Mouse (Mus musculus) CD4-positive naive resting alpha-beta T cell, adult 76 days (primary cell): ENCODE measurements around the gene 1700023F06Rik. TPM values are rescaled to one million over a fixed set of nuclear protein-coding genes. Genes with fewer than 3 reads are reported as not detected.

Experiments
- total RNA-seq: library from RNA; stranded (reverse); gene quantifications from one replicate; pipeline ENCODE4 v1.2.4, GENCODE M21; 2023

Gene 1700023F06Rik
- total RNA-seq = not detected

GRCm38 (mm10) chr11:103208458-103208857, at the start of gene 1700023F06Rik:
Gene 1700023F06Rik, minus strand, starts transcription at chr11:103208558.

DNA sequence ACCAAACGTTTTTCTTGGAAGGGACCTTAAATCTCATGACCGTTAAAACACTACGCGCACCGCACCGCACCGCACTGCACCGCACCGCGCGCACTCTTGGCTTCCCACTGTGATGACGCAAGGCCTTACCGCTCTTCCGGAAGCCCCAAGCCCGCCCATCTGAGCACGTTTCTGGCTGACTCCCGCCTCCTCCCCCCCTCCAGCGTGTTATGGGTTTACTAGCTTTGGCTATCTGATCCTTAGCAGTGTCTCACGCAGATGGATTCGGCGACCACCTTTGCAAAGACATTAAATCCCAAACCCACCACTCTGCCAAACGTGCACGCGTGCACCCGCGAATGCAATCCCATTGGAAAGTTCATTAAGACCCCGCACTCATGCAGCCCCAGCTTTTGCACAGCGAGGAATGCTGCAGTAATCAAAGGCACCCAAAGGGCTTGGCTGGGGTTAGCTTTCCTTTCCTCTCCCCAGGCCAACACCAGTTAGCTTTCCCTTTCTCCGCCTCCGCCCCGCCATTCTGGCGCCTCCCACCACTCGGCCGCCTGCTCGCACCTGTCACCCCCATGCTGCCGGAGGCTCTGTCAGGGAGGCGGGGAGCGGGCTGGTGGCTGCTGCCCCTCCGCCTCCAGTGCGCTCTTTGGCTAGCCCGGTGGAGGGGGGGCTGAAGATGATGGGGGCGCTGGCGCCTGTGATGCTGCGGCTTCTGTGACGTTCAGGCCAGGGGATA, 9.6 kb upstream of the 1700023F06Rik start, which contains the start of gene Spata32:
Gene Spata32, minus strand, starts transcription at position 643 of the 727 bp plus-strand sequence.

DNA sequence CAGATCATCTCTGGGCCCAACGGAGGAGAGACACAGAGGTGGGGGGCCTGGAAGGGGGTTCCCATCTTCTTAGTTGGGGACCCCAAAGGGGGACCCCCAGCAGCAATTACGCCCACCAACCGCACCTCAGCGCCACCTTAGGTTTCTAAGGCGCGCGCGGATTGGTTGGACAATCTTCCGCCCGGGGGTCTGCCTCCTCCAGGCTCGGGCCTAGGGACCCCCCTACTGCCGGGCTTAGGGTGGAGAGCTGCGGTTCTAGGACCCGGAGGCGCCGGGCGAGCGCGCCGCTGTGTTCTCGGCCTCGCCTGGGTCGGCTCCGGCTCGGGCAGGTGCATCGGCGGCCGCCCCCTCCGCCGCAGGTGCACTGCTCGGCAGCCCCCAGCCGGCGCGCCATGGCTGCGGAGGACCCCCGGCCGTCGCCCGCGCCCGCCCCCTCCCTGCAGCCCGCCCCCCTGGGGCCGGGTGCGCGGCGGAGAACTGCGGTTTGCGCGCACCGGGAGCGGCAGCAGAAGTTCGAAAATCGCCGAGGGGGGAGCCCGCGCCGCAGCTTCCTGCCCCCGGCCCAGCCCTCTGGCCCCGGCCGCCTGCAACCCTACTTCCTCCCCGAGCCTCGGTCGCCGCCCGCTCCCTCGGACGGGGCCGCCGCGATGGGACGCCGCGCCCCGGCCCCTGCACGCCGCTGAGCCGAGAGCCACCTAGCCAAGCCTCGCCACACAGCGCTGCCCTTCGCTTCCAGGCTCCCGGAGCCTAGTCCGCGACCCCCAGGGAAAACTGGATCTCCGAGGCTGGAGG, 37.7 kb downstream of the 1700023F06Rik start, which contains the start of gene Fmnl1:
Gene Fmnl1, plus strand, starts transcription at position 614 of the 792 bp plus-strand sequence.

Other genes starting within 250 kb of the 1700023F06Rik start
- gene Nmt1, start 180.4 kb downstream of the 1700023F06Rik start, total RNA-seq = 58.4 TPM
- gene Dcakd, start 180.2 kb downstream of the 1700023F06Rik start, total RNA-seq = 13.4 TPM
- 0.35 TPM for gene Plcd3, start 106.9 kb downstream of the 1700023F06Rik start, total RNA-seq
- 32.7 TPM for gene Acbd4, start 106.9 kb downstream of the 1700023F06Rik start, total RNA-seq
- gene Hexim1, start 92.3 kb downstream of the 1700023F06Rik start, total RNA-seq = 137 TPM
- gene Hexim2, start 76.1 kb downstream of the 1700023F06Rik start, total RNA-seq = 3.3 TPM
- 357 TPM for gene Fmnl1, start 37.5 kb downstream of the 1700023F06Rik start, total RNA-seq
- not detected for gene Spata32, start 9.9 kb upstream of the 1700023F06Rik start, total RNA-seq
- 73.6 TPM for gene Map3k14, start 58.9 kb upstream of the 1700023F06Rik start, total RNA-seq
- 66.2 TPM for gene Arhgap27, start 155.1 kb upstream of the 1700023F06Rik start, total RNA-seq
- 40.5 TPM for gene Plekhm1, start 204.1 kb upstream of the 1700023F06Rik start, total RNA-seq